9 mouse cellular contexts compared by ENCODE assay signal in the genomic region with DNA sequence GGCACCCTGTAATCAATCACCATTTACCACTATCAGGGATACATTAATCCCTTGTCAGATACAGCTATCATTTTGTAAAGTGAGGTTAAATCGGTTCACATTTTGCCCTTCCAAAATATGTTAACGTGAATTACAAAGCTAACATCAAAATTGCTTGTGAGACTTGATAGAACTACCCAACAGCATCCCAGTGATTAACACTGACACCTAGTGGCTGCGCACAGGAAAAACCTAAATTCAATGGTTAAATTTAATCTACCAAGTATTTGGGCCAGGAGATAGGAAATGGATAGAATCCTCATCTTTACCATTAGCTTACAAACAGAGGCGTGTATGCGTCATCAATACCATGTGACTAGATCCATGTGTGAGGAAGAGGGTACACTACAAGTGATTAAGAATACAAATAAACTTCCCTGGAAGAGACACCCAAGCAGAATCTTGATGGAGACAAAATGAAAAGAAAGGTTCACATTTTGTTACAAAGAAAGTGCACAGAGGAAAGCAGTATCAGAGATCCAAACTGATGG. TPM values are rescaled to one million over a fixed set of nuclear protein-coding genes. Genes with fewer than 3 reads are reported as not detected.
DNase-seq lines count a peak whose midpoint lies in the region; ATAC-seq lines count a peak whose summit lies in the region.
"Had no signal": no experiment of that assay in that cellular context is flagged by ENCODE, and none has a peak within 500 bp of the region (broad histone marks: within the 10 kb centered on the region; RNA-seq: fewer than 3 reads in every experiment).

No protein-coding gene starts in this region.

- no peaks in the 10 kb centered on the region for H3K36me3 ChIP-seq in hindbrain, embryonic 14.5 days (replicated peaks; ENCODE audit: control insufficient read depth, insufficient read depth)
- no peaks in the 10 kb centered on the region for H3K36me3 ChIP-seq in hindbrain, embryonic 12.5 days
- H3K36me3 ChIP-seq in forebrain, embryonic 14.5 days (ENCODE audit: control insufficient read depth, insufficient read depth, low read length): no peaks in the 10 kb centered on the region

- no peaks in the 10 kb centered on the region for H3K9me3 ChIP-seq in hindbrain, embryonic 14.5 days (ENCODE audit: control insufficient read depth, low read length)
- H3K9me3 ChIP-seq in hindbrain, embryonic 12.5 days (replicated peaks): 0 out of 2 replicates have a peak, but pooled peaks cover 5% of the 10 kb centered on the region
- H3K9me3 ChIP-seq in forebrain, embryonic 14.5 days (replicated peaks; ENCODE audit: control insufficient read depth, low read length): no peaks in the 10 kb centered on the region

- no peak overlapping the region for H3K4me3 ChIP-seq in hindbrain, embryonic 14.5 days (replicated peaks; ENCODE audit: low read length)
- no peak overlapping the region for H3K4me3 ChIP-seq in hindbrain, embryonic 12.5 days
- H3K4me3 ChIP-seq in forebrain, embryonic 14.5 days (ENCODE audit: low read depth, low read length): no peak overlapping the region

- no peak overlapping the region for H3K4me2 ChIP-seq in hindbrain, embryonic 14.5 days (replicated peaks)
- H3K4me2 ChIP-seq in hindbrain, embryonic 12.5 days (replicated peaks): no peak overlapping the region
- H3K4me2 ChIP-seq in forebrain, embryonic 14.5 days (ENCODE audit: low read length): no peak overlapping the region

- H3K27ac ChIP-seq in hindbrain, embryonic 14.5 days: no peak overlapping the region
- no peak overlapping the region for H3K27ac ChIP-seq in hindbrain, embryonic 12.5 days
- H3K27ac ChIP-seq in forebrain, embryonic 14.5 days (ENCODE audit: low read depth, low read length): no peak overlapping the region

- no peaks in the 10 kb centered on the region for H3K27me3 ChIP-seq in hindbrain, embryonic 14.5 days (ENCODE audit: control insufficient read depth, insufficient read depth, low read length)
- no peaks in the 10 kb centered on the region for H3K27me3 ChIP-seq in hindbrain, embryonic 12.5 days
- no peaks in the 10 kb centered on the region for H3K27me3 ChIP-seq in forebrain, embryonic 14.5 days (replicated peaks; ENCODE audit: control insufficient read depth, insufficient read depth, low read length)

- no peaks in the 10 kb centered on the region for H3K4me1 ChIP-seq in hindbrain, embryonic 14.5 days (replicated peaks; ENCODE audit: control insufficient read depth, insufficient read depth, low read length)
- H3K4me1 ChIP-seq in hindbrain, embryonic 12.5 days: no peaks in the 10 kb centered on the region
- no peaks in the 10 kb centered on the region for H3K4me1 ChIP-seq in forebrain, embryonic 14.5 days (ENCODE audit: control insufficient read depth, insufficient read depth, low read length)

- no peak overlapping the region for H3K9ac ChIP-seq in hindbrain, embryonic 14.5 days
- no peak overlapping the region for H3K9ac ChIP-seq in hindbrain, embryonic 12.5 days
- no peak overlapping the region for H3K9ac ChIP-seq in forebrain, embryonic 14.5 days (ENCODE audit: low read length)

- WGBS in hindbrain, embryonic 14.5 days: 24% methylated on average over 5 of the region's 5 CpGs
- WGBS in hindbrain, embryonic 12.5 days: 24% methylated on average over 5 of the region's 5 CpGs
- 26% methylated on average over 5 of the region's 5 CpGs for WGBS in forebrain, embryonic 14.5 days

- intact Hi-C loops in left cerebral cortex, postnatal 14 days (cut with DNase I): loop anchor here (5.0 kb wide), 1 partner anchor 100 kb away; no protein-coding TSS in a partner anchor

- peak; percentile 68 for DNase-seq in hindbrain, embryonic 14.5 days (ENCODE audit: low spot score)
- peak; percentile 26 to 29 for DNase-seq in B cell, adult 2 months
- DNase-seq in NIH3T3 (ENCODE audit: low read depth): peak; percentile 53
- peak; percentile 76 for DNase-seq in forebrain, embryonic 14.5 days (ENCODE audit: low spot score)
- DNase-seq in left cerebral cortex, postnatal 14 days (ENCODE audit: low spot score in 2 of 2): peak; percentile 23 to 33
- DNase-seq in telencephalon, adult 2 months (ENCODE audit: low read depth, low spot score): peak; percentile 33
- DNase-seq in urinary bladder, postnatal 4 days (ENCODE audit: low spot score in 2 of 2): no peak

- peak; percentile 60; the same call in 1 of the 2 replicates for ATAC-seq in hindbrain, embryonic 14.5 days (ENCODE audit: low FRiP score)
- ATAC-seq in hindbrain, embryonic 12.5 days (ENCODE audit: low FRiP score): no peak
- ATAC-seq in forebrain, embryonic 14.5 days: peak; percentile 69

RNA-seq across cellular contexts. Expression of a gene that starts 47.8 kb away (rescaled TPM):
- not detected in 2 replicates for polyA plus RNA-seq in hindbrain, embryonic 14.5 days (2014; fragmentation: Nextera tagmentation; extraction: Ambion mirVana)
- not detected in 2 replicates for polyA plus RNA-seq in hindbrain, embryonic 12.5 days (2016; fragmentation: Nextera tagmentation; extraction: Ambion mirVana)
- not detected in 2 replicates for polyA plus RNA-seq in forebrain, embryonic 14.5 days (2014; fragmentation: Nextera tagmentation; extraction: Ambion mirVana)
- total RNA-seq in left cerebral cortex, postnatal 14 days (2021): not detected
- total RNA-seq: layer of hippocampus, adult 18-20 months had no signal

Comparison
In these comparisons a context has a peak if more than half of its experiments do, and no peak if none do; other contexts are left out.
1. DNase-seq: peak in hindbrain, embryonic 14.5 days (single experiment), B cell, adult 2 months (2 of 2), NIH3T3 (single experiment), forebrain, embryonic 14.5 days (single experiment), left cerebral cortex, postnatal 14 days (2 of 2) and telencephalon, adult 2 months (single experiment); none in urinary bladder, postnatal 4 days (0 of 2).